Mouse (Mus musculus): ENCODE measurements around the gene Spink2. TPM values are rescaled to one million over a fixed set of nuclear protein-coding genes. Genes with fewer than 3 reads are reported as not detected.

Spink2 gene
- polyA plus RNA-seq, 1 experiment from 2014 or later: not detected

- ATAC-seq (ENCODE audit: low FRiP score, low TSS enrichment) (no peak), DNase-seq (no peak)
- H3K36me3 ChIP-seq (ENCODE audit: control insufficient read depth, insufficient read depth, low read length): no peaks in the 10 kb centered on the region
Measured at GRCm38 (mm10) chr5:77217724-77218123, 6.5 kb upstream of the Spink2 start.

GRCm38 (mm10) chr5:77217211-77217610, 5.9 kb upstream of the Spink2 start:
- no peaks in the 10 kb centered on the region for H3K9me3 ChIP-seq (ENCODE audit: control insufficient read depth, low read length)
- no peak overlapping the region for H3K9ac ChIP-seq (replicated peaks; ENCODE audit: low read length)
- no peak overlapping the region for H3K4me3 ChIP-seq (replicated peaks; ENCODE audit: low read depth, low read length)
- 16% methylated on average over 9 of the region's 9 CpGs for WGBS
- DNase-seq: peak; percentile 96
- no peaks in the 10 kb centered on the region for H3K36me3 ChIP-seq (ENCODE audit: control insufficient read depth, insufficient read depth, low read length)
- H3K27me3 ChIP-seq (ENCODE audit: control insufficient read depth, insufficient read depth, low read length): no peaks in the 10 kb centered on the region
- H3K4me2 ChIP-seq (ENCODE audit: low read length): no peak overlapping the region
- no peaks in the 10 kb centered on the region for H3K4me1 ChIP-seq (ENCODE audit: control insufficient read depth, insufficient read depth, low read length)
- ATAC-seq (ENCODE audit: low FRiP score, low TSS enrichment): no peak; the same call in 1 of the 2 replicates
- H3K27ac ChIP-seq (replicated peaks; ENCODE audit: low read depth, low read length): no peak overlapping the region

More at GRCm38 (mm10) chr5:77217724-77218123, 6.5 kb upstream of the Spink2 start:
- Histone ChIP-seq H3K9ac (replicated peaks; ENCODE audit: low read length) (no peak overlapping the region), H3K27me3 (ENCODE audit: control insufficient read depth, insufficient read depth, low read length) (no peaks in the 10 kb centered on the region), H3K4me3 (replicated peaks; ENCODE audit: low read depth, low read length) (no peak overlapping the region), H3K4me1 (ENCODE audit: control insufficient read depth, insufficient read depth, low read length) (no peaks in the 10 kb centered on the region), H3K9me3 (ENCODE audit: control insufficient read depth, low read length) (no peaks in the 10 kb centered on the region), H3K27ac (replicated peaks; ENCODE audit: low read depth, low read length) (no peak overlapping the region), H3K4me2 (ENCODE audit: low read length) (no peak overlapping the region)
- WGBS: 7% methylated on average over 2 of the region's 2 CpGs

DNA sequence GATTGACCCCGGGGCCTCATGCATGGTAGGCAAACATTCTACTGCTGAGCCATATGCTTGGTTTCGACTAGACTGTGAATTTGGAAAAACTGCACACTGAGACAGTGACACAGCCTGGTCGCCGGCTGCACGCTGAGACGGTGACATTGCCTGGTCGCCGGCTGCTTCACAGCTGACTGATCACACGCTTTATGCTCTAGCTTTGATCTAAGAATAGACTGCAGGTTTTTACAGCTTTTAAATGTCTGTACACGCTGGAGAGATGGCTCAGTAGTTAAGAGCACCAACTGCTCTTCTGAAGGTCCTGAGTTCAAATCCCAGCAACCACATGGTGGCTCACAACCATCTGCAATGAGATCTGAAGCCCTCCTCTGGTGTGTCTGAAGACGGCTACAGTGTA, 5.1 kb downstream of the Spink2 start:
- no peaks in the 10 kb centered on the region for H3K36me3 ChIP-seq (ENCODE audit: control insufficient read depth, insufficient read depth, low read length)
- no peak for ATAC-seq (ENCODE audit: low FRiP score, low TSS enrichment)
- H3K9ac ChIP-seq (replicated peaks; ENCODE audit: low read length): no peak overlapping the region
- H3K27ac ChIP-seq (replicated peaks; ENCODE audit: low read depth, low read length): no peak overlapping the region
- 46% methylated on average over 11 of the region's 11 CpGs for WGBS
- no peaks in the 10 kb centered on the region for H3K9me3 ChIP-seq (ENCODE audit: control insufficient read depth, low read length)
- no peaks in the 10 kb centered on the region for H3K4me1 ChIP-seq (ENCODE audit: control insufficient read depth, insufficient read depth, low read length)
- no peak overlapping the region for H3K4me3 ChIP-seq (replicated peaks; ENCODE audit: low read depth, low read length)
- no peak overlapping the region for H3K4me2 ChIP-seq (ENCODE audit: low read length)
- DNase-seq: no peak
- H3K27me3 ChIP-seq (ENCODE audit: control insufficient read depth, insufficient read depth, low read length): no peaks in the 10 kb centered on the region

DNA sequence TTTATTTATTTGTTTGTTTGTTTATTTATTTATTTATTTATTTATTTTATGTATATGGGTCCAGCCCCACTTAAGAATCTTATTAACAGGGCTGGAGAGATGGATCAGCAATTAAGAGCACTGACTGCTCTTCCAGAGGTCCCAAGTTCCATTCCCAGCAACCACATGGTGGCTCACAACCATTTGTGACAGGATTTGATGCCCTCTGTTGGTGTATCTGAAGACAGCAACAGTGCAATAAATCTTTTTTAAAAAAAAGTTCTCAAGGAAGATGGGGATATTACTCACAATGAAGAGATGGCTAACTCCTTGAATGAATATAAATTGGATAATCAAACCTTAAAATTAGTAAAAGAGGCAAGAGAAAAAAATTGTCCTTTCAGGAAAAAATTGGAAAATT, 9.0 kb downstream of the Spink2 start:
- H3K27ac ChIP-seq (replicated peaks; ENCODE audit: low read depth, low read length): no peak overlapping the region
- DNase-seq: no peak

DNA sequence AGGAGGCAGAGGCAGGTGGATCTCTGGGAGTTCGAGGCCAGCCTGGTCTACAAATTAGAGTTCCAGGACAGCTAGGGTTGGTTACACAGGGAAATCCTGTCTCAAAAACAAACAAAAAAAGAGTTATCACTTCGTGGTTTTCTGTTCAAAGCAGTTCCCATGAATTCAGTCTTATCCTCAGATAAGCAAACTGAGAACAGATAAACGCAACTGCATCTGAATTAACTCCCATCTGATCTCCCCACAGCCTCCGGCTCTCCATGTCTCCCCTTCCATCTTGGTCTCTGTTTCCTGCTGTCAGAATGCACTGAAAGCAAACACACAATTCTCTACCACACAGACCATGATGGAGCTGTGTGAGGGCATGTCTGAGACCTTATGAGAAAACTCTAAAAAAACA, 10.6 kb downstream of the Spink2 start:
- H3K4me3 ChIP-seq (replicated peaks; ENCODE audit: low read depth, low read length): no peak overlapping the region
- no peak overlapping the region for H3K4me2 ChIP-seq (ENCODE audit: low read length)
- H3K9ac ChIP-seq (replicated peaks; ENCODE audit: low read length): no peak overlapping the region
- H3K27ac ChIP-seq (replicated peaks; ENCODE audit: low read depth, low read length): no peak overlapping the region
- H3K36me3 ChIP-seq (ENCODE audit: control insufficient read depth, insufficient read depth, low read length): no peaks in the 10 kb centered on the region
- 81% methylated on average over 4 of the region's 4 CpGs for WGBS
- ATAC-seq (ENCODE audit: low FRiP score, low TSS enrichment) (no peak), DNase-seq (no peak)
- no peaks in the 10 kb centered on the region for H3K4me1 ChIP-seq (ENCODE audit: control insufficient read depth, insufficient read depth, low read length)
- no peaks in the 10 kb centered on the region for H3K27me3 ChIP-seq (ENCODE audit: control insufficient read depth, insufficient read depth, low read length)
- H3K9me3 ChIP-seq (ENCODE audit: control insufficient read depth, low read length): no peaks in the 10 kb centered on the region

More for the DNA sequence above, 9.0 kb downstream of the Spink2 start:
- H3K4me3 ChIP-seq (replicated peaks; ENCODE audit: low read depth, low read length): no peak overlapping the region
- no peaks in the 10 kb centered on the region for H3K4me1 ChIP-seq (ENCODE audit: control insufficient read depth, insufficient read depth, low read length)
- H3K27me3 ChIP-seq (ENCODE audit: control insufficient read depth, insufficient read depth, low read length): no peaks in the 10 kb centered on the region
- no peak for ATAC-seq (ENCODE audit: low FRiP score, low TSS enrichment)
- H3K36me3 ChIP-seq (ENCODE audit: control insufficient read depth, insufficient read depth, low read length): no peaks in the 10 kb centered on the region
- H3K9ac ChIP-seq (replicated peaks; ENCODE audit: low read length): no peak overlapping the region
- no peaks in the 10 kb centered on the region for H3K9me3 ChIP-seq (ENCODE audit: control insufficient read depth, low read length)
- H3K4me2 ChIP-seq (ENCODE audit: low read length): no peak overlapping the region

- DNase-seq (peak; percentile 53), ATAC-seq (ENCODE audit: low FRiP score, low TSS enrichment) (no peak)
- H3K36me3 ChIP-seq (ENCODE audit: control insufficient read depth, insufficient read depth, low read length): no peaks in the 10 kb centered on the region
- no peaks in the 10 kb centered on the region for H3K27me3 ChIP-seq (ENCODE audit: control insufficient read depth, insufficient read depth, low read length)
- H3K4me3 ChIP-seq (replicated peaks; ENCODE audit: low read depth, low read length): no peak overlapping the region
- H3K9me3 ChIP-seq (ENCODE audit: control insufficient read depth, low read length): no peaks in the 10 kb centered on the region
- H3K4me2 ChIP-seq (ENCODE audit: low read length): no peak overlapping the region
- H3K4me1 ChIP-seq (ENCODE audit: control insufficient read depth, insufficient read depth, low read length): no peaks in the 10 kb centered on the region
- no peak overlapping the region for H3K9ac ChIP-seq (replicated peaks; ENCODE audit: low read length)
- WGBS: 43% methylated on average over 3 of the region's 3 CpGs
- no peak overlapping the region for H3K27ac ChIP-seq (replicated peaks; ENCODE audit: low read depth, low read length)
Measured at GRCm38 (mm10) chr5:77193951-77194350, 17.3 kb downstream of the Spink2 start.

GRCm38 (mm10) chr5:77193266-77193665, 18.0 kb downstream of the Spink2 start:
- no peak overlapping the region for H3K4me2 ChIP-seq (ENCODE audit: low read length)
- H3K4me1 ChIP-seq (ENCODE audit: control insufficient read depth, insufficient read depth, low read length): no peaks in the 10 kb centered on the region
- H3K27me3 ChIP-seq (ENCODE audit: control insufficient read depth, insufficient read depth, low read length): no peaks in the 10 kb centered on the region
- 85% methylated on average over 4 of the region's 4 CpGs for WGBS
- H3K36me3 ChIP-seq (ENCODE audit: control insufficient read depth, insufficient read depth, low read length): no peaks in the 10 kb centered on the region
- ATAC-seq (ENCODE audit: low FRiP score, low TSS enrichment): no peak
- no peak overlapping the region for H3K4me3 ChIP-seq (replicated peaks; ENCODE audit: low read depth, low read length)
- DNase-seq: no peak
- no peak overlapping the region for H3K9ac ChIP-seq (replicated peaks; ENCODE audit: low read length)
- no peak overlapping the region for H3K27ac ChIP-seq (replicated peaks; ENCODE audit: low read depth, low read length)
- H3K9me3 ChIP-seq (ENCODE audit: control insufficient read depth, low read length): no peaks in the 10 kb centered on the region; the same call in 1 of the 2 replicates

DNA sequence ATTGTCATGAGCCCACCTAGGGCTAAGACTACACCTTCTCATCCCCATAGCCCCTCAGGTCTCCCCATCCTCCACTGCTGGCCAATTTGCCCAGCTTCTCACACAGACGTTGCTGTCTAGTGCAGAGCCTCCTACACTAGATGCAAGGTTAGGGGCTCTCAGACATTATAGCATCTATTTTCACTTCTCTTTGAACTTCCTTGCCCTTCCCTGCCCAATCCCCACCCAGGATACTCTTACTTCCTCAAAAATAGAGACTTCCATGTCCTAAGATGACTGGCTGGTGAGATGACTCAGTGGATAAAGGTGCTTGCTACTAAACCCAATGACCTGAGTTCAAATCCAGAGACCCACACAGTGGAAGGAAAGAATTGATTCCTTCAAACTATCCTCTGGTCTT, 19.6 kb downstream of the Spink2 start:
- DNase-seq (no peak), ATAC-seq (ENCODE audit: low FRiP score, low TSS enrichment) (no peak)
- no peaks in the 10 kb centered on the region; the same call in 1 of the 2 replicates for H3K9me3 ChIP-seq (ENCODE audit: control insufficient read depth, low read length)
- H3K4me3 ChIP-seq (replicated peaks; ENCODE audit: low read depth, low read length): no peak overlapping the region
- no peak overlapping the region for H3K4me2 ChIP-seq (ENCODE audit: low read length)
- no peaks in the 10 kb centered on the region for H3K27me3 ChIP-seq (ENCODE audit: control insufficient read depth, insufficient read depth, low read length)
- 83% methylated on average over 1 of the region's 1 CpGs for WGBS
- no peak overlapping the region for H3K9ac ChIP-seq (replicated peaks; ENCODE audit: low read length)
- H3K27ac ChIP-seq (replicated peaks; ENCODE audit: low read depth, low read length): no peak overlapping the region
- H3K4me1 ChIP-seq (ENCODE audit: control insufficient read depth, insufficient read depth, low read length): no peaks in the 10 kb centered on the region
- no peaks in the 10 kb centered on the region for H3K36me3 ChIP-seq (ENCODE audit: control insufficient read depth, insufficient read depth, low read length)

GRCm38 (mm10) chr5:77191106-77191505, 20.2 kb downstream of the Spink2 start:
- no peak for ATAC-seq (ENCODE audit: low FRiP score, low TSS enrichment)
- DNase-seq: no peak
- Histone ChIP-seq H3K4me2 (ENCODE audit: low read length) (no peak overlapping the region), H3K4me3 (replicated peaks; ENCODE audit: low read depth, low read length) (no peak overlapping the region), H3K27me3 (ENCODE audit: control insufficient read depth, insufficient read depth, low read length) (no peaks in the 10 kb centered on the region), H3K4me1 (ENCODE audit: control insufficient read depth, insufficient read depth, low read length) (no peaks in the 10 kb centered on the region), H3K9me3 (ENCODE audit: control insufficient read depth, low read length) (no peaks in the 10 kb centered on the region; the same call in 1 of the 2 replicates), H3K27ac (replicated peaks; ENCODE audit: low read depth, low read length) (no peak overlapping the region), H3K9ac (replicated peaks; ENCODE audit: low read length) (no peak overlapping the region), H3K36me3 (ENCODE audit: control insufficient read depth, insufficient read depth, low read length) (no peaks in the 10 kb centered on the region)
- 83% methylated on average over 4 of the region's 4 CpGs for WGBS

All from midbrain, embryonic 14.5 days (tissue).